Mouse (Mus musculus) midbrain, embryonic 14.5 days (tissue): ENCODE measurements around the gene P2rx2. TPM values are rescaled to one million over a fixed set of nuclear protein-coding genes. Genes with fewer than 3 reads are reported as not detected.

Source experiments
- ATAC-seq: fragments of 200-750 bp; cut with Nextera tagmentation; 2 replicates; pipeline ENCODE4 v1.8.0; 2017; ENCODE audit warnings: moderate number of reproducible peaks, moderate library complexity; ENCODE audit not compliant: low FRiP score, low TSS enrichment
- DNase-seq: peaks from one replicate; pipeline ENCODE4 v3.0.0-alpha.2; 2015
- H3K27ac ChIP-seq: fragments of 300-500 bp; sonication (generic); replicated peaks from 2 replicates; pipeline ENCODE4 v1.5.1; 2014; ENCODE audit warnings: mild to moderate bottlenecking, low read depth, low read length, moderate library complexity
- H3K27me3 ChIP-seq: fragments of 300-500 bp; sonication (generic); 2 replicates; pipeline ENCODE4 v1.6.1; 2014; ENCODE audit warnings: low read length, control low read depth, mixed read lengths; ENCODE audit not compliant: control insufficient read depth, insufficient read depth
- H3K36me3 ChIP-seq: fragments of 300-500 bp; sonication (generic); 2 replicates; pipeline ENCODE4 v1.6.1; 2014; ENCODE audit warnings: low read length, control low read depth; ENCODE audit not compliant: control insufficient read depth, insufficient read depth
- H3K4me1 ChIP-seq: fragments of 300-500 bp; sonication (generic); 2 replicates; pipeline ENCODE4 v1.6.1; 2014; ENCODE audit warnings: mild to moderate bottlenecking, antibody characterized with exemption, low read length, control low read depth; ENCODE audit not compliant: control insufficient read depth, insufficient read depth
- H3K4me2 ChIP-seq: fragments of 300-500 bp; sonication (generic); 2 replicates; pipeline ENCODE4 v1.6.1; 2014; ENCODE audit warnings: mild to moderate bottlenecking, low read length, moderate library complexity
- H3K4me3 ChIP-seq: fragments of 300-500 bp; sonication (generic); replicated peaks from 2 replicates; pipeline ENCODE4 v1.5.1; 2014; ENCODE audit warnings: low read depth, low read length
- H3K9ac ChIP-seq: fragments of 300-500 bp; sonication (generic); replicated peaks from 2 replicates; pipeline ENCODE4 v1.6.1; 2014; ENCODE audit warnings: mild to moderate bottlenecking, low read length, moderate library complexity
- H3K9me3 ChIP-seq: fragments of 300-500 bp; sonication (generic); 2 replicates; pipeline ENCODE4 v1.6.1; 2016; ENCODE audit warnings: low read length, control low read depth, mixed read lengths; ENCODE audit not compliant: control insufficient read depth
- WGBS: fragments of 180-500 bp; shearing (Covaris S2); extraction: QIAGEN DNeasy Blood & Tissue Kit; methylation state at CpG from one replicate; pipeline ENCODE4 v1.1.7; 2014; 5-methylcytosine and 5-hydroxymethylcytosine counted together
- polyA plus RNA-seq: library from polyadenylated mRNA; unstranded; fragments of >200 nt; fragmentation: Nextera tagmentation; extraction: Ambion mirVana; gene quantifications from 2 replicates; pipeline ENCODE4 v1.2.1, GENCODE M21; 2014

The P2rx2 gene
- polyA plus RNA-seq, 1 experiment from 2014 or later = 5.2 TPM

DNA sequence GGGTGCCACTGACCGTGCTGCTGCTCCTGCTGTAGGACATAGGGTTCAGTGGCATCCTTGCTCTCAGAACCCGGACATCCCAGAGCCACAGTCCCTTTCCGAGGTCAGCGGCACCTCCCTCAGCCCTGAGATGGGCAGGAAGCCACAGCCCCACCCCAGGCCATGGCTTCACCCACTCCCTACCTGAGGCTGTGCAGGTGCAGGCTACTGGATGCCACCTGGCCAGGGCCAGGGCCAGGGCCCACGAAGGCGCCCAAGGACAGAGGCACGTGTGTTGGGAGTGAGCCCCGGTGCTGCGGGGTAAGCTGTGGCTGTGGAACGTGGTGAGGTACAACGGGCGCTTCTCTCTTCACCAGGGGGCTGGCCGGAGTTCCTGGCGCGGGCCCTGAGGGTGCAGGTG lies 36.1 kb upstream of the P2rx2 start:
- 94% methylated on average over 15 of the region's 15 CpGs for WGBS
- no peak overlapping the region for H3K9ac ChIP-seq
- no peaks in the 10 kb centered on the region for H3K4me1 ChIP-seq
- ATAC-seq (0 out of 2 replicates have a peak, but pooled peaks have one; percentile 9), DNase-seq (no peak)
- H3K9me3 ChIP-seq = no peaks in the 10 kb centered on the region
- H3K4me2 ChIP-seq = no peak overlapping the region
- H3K36me3 ChIP-seq = peaks cover 55% of the 10 kb centered on the region
- no peak overlapping the region for H3K4me3 ChIP-seq
- no peak overlapping the region for H3K27ac ChIP-seq
- H3K27me3 ChIP-seq = no peaks in the 10 kb centered on the region

GRCm38 (mm10) chr5:110378181-110378583 lies 35.2 kb upstream of the P2rx2 start:
- Histone ChIP-seq H3K4me1 (no peaks in the 10 kb centered on the region), H3K4me3 (no peak overlapping the region), H3K27ac (no peak overlapping the region), H3K9ac (no peak overlapping the region), H3K4me2 (no peak overlapping the region), H3K9me3 (no peaks in the 10 kb centered on the region), H3K27me3 (no peaks in the 10 kb centered on the region), H3K36me3 (peaks cover 64% of the 10 kb centered on the region)
- WGBS = 35% methylated on average over 20 of the region's 20 CpGs
- ATAC-seq (no peak), DNase-seq (peak; percentile 40)

GRCm38 (mm10) chr5:110376802-110377433 lies 33.9 kb upstream of the P2rx2 start:
- peak; percentile 85 for DNase-seq
- H3K27ac ChIP-seq = no peak overlapping the region
- WGBS = 54% methylated on average over 8 of the region's 8 CpGs

GRCm38 (mm10) chr5:110363822-110364545 lies 21.0 kb upstream of the P2rx2 start:
- Histone ChIP-seq H3K27me3 (no peaks in the 10 kb centered on the region; the same call in 1 of the 2 replicates), H3K4me2 (peak overlapping the region; percentile 80), H3K36me3 (peaks cover 34% of the 10 kb centered on the region), H3K9me3 (no peaks in the 10 kb centered on the region), H3K9ac (peak overlapping the region; percentile 62), H3K27ac (no peak overlapping the region), H3K4me3 (peak overlapping the region; percentile 38), H3K4me1 (0 out of 2 replicates have a peak, but pooled peaks cover 9% of the 10 kb centered on the region)
- 41% methylated on average over 11 of the region's 11 CpGs for WGBS
- ATAC-seq = 0 out of 2 replicates have a peak, but pooled peaks have one; percentile 40
- peak; percentile 46 for DNase-seq

More at GRCm38 (mm10) chr5:110376802-110377433, 33.9 kb upstream of the P2rx2 start:
- no peaks in the 10 kb centered on the region for H3K27me3 ChIP-seq
- H3K9ac ChIP-seq = no peak overlapping the region
- H3K36me3 ChIP-seq = peaks cover 67% of the 10 kb centered on the region
- H3K4me3 ChIP-seq = no peak overlapping the region
- peak; percentile 51; the same call in 1 of the 2 replicates for ATAC-seq
- H3K4me1 ChIP-seq = no peaks in the 10 kb centered on the region
- no peak overlapping the region for H3K4me2 ChIP-seq
- H3K9me3 ChIP-seq = no peaks in the 10 kb centered on the region

- H3K4me1 ChIP-seq = 0 out of 2 replicates have a peak, but pooled peaks cover 9% of the 10 kb centered on the region
- ATAC-seq = peak; percentile 82
- H3K27ac ChIP-seq = peak overlapping the region; percentile 32; the same call in 1 of the 2 replicates
- DNase-seq = peak; percentile 88
- H3K9ac ChIP-seq = peak overlapping the region; percentile 62
- peak overlapping the region; percentile 38 for H3K4me3 ChIP-seq
- H3K4me2 ChIP-seq = peak overlapping the region; percentile 80
- peaks cover 29% of the 10 kb centered on the region for H3K36me3 ChIP-seq
- no peaks in the 10 kb centered on the region; the same call in 1 of the 2 replicates for H3K27me3 ChIP-seq
- WGBS = 1% methylated on average over 72 of the region's 72 CpGs
- H3K9me3 ChIP-seq = no peaks in the 10 kb centered on the region
Observed at GRCm38 (mm10) chr5:110363179-110363821, 20.3 kb upstream of the P2rx2 start.

- WGBS = 2% methylated on average over 28 of the region's 28 CpGs
- H3K27me3 ChIP-seq = no peaks in the 10 kb centered on the region; the same call in 1 of the 2 replicates
- H3K4me3 ChIP-seq = peak overlapping the region; percentile 38
- peak overlapping the region; percentile 80 for H3K4me2 ChIP-seq
- no peaks in the 10 kb centered on the region for H3K9me3 ChIP-seq
- H3K9ac ChIP-seq = peak overlapping the region; percentile 62
- no peak for DNase-seq
- ATAC-seq = 0 out of 2 replicates have a peak, but pooled peaks have one; percentile 7
- H3K27ac ChIP-seq = peak overlapping the region; percentile 32; the same call in 1 of the 2 replicates
- peaks cover 26% of the 10 kb centered on the region for H3K36me3 ChIP-seq
- H3K4me1 ChIP-seq = 0 out of 2 replicates have a peak, but pooled peaks cover 9% of the 10 kb centered on the region
Observed at GRCm38 (mm10) chr5:110362813-110363178, 19.8 kb upstream of the P2rx2 start.

GRCm38 (mm10) chr5:110361465-110361864 lies 18.5 kb upstream of the P2rx2 start:
- DNase-seq (no peak), ATAC-seq (no peak)
- no peak overlapping the region for H3K4me3 ChIP-seq
- no peak overlapping the region for H3K9ac ChIP-seq
- no peaks in the 10 kb centered on the region for H3K9me3 ChIP-seq
- peaks cover 19% of the 10 kb centered on the region for H3K36me3 ChIP-seq
- H3K27ac ChIP-seq = no peak overlapping the region
- H3K4me2 ChIP-seq = no peak overlapping the region
- WGBS = 87% methylated on average over 6 of the region's 6 CpGs
- H3K27me3 ChIP-seq = no peaks in the 10 kb centered on the region; the same call in 1 of the 2 replicates
- H3K4me1 ChIP-seq = 0 out of 2 replicates have a peak, but pooled peaks cover 9% of the 10 kb centered on the region

DNA sequence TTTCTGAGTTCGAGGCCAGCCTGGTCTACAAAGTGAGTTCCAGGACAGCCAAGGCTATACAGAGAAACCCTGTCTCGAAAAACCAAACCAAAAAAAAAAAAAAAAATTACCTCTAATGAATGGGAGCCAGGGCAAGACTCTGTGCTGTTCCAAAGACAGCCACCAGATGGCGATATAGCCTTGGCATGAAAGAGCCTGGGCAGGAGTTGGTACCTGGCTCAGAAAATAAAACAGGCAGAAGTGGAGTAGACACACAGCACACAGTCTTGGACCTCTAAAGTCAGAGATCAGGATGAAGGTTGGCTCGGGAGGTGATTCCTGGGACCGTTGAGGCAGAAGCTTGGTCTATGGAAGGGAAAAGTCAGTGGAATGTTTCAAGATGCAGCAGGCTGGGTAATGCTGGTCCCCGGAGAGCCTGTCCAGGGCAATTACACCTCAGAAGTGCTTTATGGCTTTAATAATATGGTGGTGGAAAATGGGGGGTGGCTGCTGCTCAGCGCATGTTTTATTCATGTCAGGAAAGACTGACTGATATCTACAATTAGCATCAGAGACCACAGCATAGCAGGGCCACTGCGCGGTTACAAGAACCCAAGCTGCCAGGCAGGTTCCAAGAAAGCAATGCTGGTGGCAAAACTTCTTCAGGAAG lies 14.6 kb upstream of the P2rx2 start:
- DNase-seq (peak; percentile 94), ATAC-seq (peak; percentile 50; the same call in 1 of the 2 replicates)
- Histone ChIP-seq H3K27ac (no peak overlapping the region), H3K27me3 (no peaks in the 10 kb centered on the region; the same call in 1 of the 2 replicates), H3K9ac (no peak overlapping the region), H3K9me3 (no peaks in the 10 kb centered on the region), H3K4me3 (no peak overlapping the region), H3K4me1 (no peaks in the 10 kb centered on the region), H3K36me3 (peaks cover 4% of the 10 kb centered on the region; the same call in 1 of the 2 replicates), H3K4me2 (no peak overlapping the region)
- WGBS = 33% methylated on average over 9 of the region's 9 CpGs
